Mouse (Mus musculus): Measurements from ENCODE around the gene Cyp2c29.

DNA sequence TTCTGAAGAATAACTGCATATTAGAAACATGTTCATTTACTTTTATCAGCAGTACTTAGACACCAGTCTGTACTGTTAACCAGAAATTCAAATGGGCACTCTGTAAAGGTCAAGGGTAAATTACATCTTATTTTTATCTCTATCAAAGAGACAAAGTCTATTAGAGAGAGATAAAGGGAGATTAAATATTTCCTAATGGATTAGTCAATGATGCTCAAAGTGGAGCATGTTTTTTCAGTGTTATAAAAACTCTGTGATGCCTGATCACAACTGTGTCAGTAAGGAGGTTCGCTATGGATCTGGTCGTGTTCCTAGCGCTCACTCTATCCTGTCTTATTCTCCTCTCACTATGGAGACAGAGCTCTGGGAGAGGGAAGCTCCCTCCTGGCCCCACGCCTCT lies 17.6 kb downstream of the Cyp2c29 start:
- TF ChIP-seq CTCF (IDR thresholded peaks at IDR 0.05) (no peak), EP300 (IDR thresholded peaks at IDR 0.05) (no peak)

Measured in lung, postnatal 0 days (tissue).